Mouse (Mus musculus) heart, embryonic 13.5 days (tissue): ENCODE results near the gene Rxfp1. TPM values are rescaled to one million over a fixed set of nuclear protein-coding genes. Genes with fewer than 3 reads are reported as not detected.

Source experiments
- ATAC-seq: fragments of 200-750 bp; cut with Nextera tagmentation; 2 replicates; pipeline ENCODE4 v1.8.0; 2017; ENCODE audit warnings: moderate TSS enrichment; ENCODE audit not compliant: insufficient number of reproducible peaks, low FRiP score, low TSS enrichment; ENCODE audit errors: extremely low read depth
- H3K27ac ChIP-seq: fragments of 300-500 bp; sonication (generic); replicated peaks from 2 replicates; pipeline ENCODE4 v1.5.1; 2015; ENCODE audit warnings: moderate library complexity, mild to moderate bottlenecking, inconsistent platforms
- H3K27me3 ChIP-seq: fragments of 300-500 bp; sonication (generic); replicated peaks from 2 replicates; pipeline ENCODE4 v1.6.1; 2015; ENCODE audit warnings: mild to moderate bottlenecking, inconsistent platforms
- H3K36me3 ChIP-seq: fragments of 300-500 bp; sonication (generic); 2 replicates; pipeline ENCODE4 v1.6.1; 2015; ENCODE audit warnings: mild to moderate bottlenecking, inconsistent platforms
- H3K4me1 ChIP-seq: fragments of 300-500 bp; sonication (generic); 2 replicates; pipeline ENCODE4 v1.6.1; 2015; ENCODE audit warnings: inconsistent platforms
- H3K4me2 ChIP-seq: fragments of 300-500 bp; sonication (generic); 2 replicates; pipeline ENCODE4 v1.6.1; 2015; ENCODE audit warnings: inconsistent platforms, mild to moderate bottlenecking, moderate library complexity
- H3K4me3 ChIP-seq: fragments of 300-500 bp; sonication (generic); 2 replicates; pipeline ENCODE4 v1.5.1; 2015; ENCODE audit warnings: moderate library complexity, mild to moderate bottlenecking, inconsistent platforms
- H3K9ac ChIP-seq: fragments of 300-500 bp; sonication (generic); 2 replicates; pipeline ENCODE4 v1.6.1; 2015; ENCODE audit warnings: inconsistent platforms, mild to moderate bottlenecking, moderate library complexity
- H3K9me3 ChIP-seq: fragments of 300-500 bp; sonication (generic); 2 replicates; pipeline ENCODE4 v1.6.1; 2016; ENCODE audit warnings: inconsistent platforms
- WGBS: fragments of 180-500 bp; shearing (Covaris S2); methylation state at CpG from one replicate; pipeline ENCODE4 v1.1.7; 2015; ENCODE audit warnings: mixed read lengths; 5-methylcytosine and 5-hydroxymethylcytosine counted together
- polyA plus RNA-seq: library from polyadenylated mRNA; unstranded; fragments of >200 nt; fragmentation: Nextera tagmentation; extraction: Ambion mirVana; gene quantifications from 2 replicates; pipeline ENCODE4 v1.2.1, GENCODE M21; 2015

The Rxfp1 gene
- polyA plus RNA-seq, result 6.4 and 6.6 TPM in 2 replicates

DNA sequence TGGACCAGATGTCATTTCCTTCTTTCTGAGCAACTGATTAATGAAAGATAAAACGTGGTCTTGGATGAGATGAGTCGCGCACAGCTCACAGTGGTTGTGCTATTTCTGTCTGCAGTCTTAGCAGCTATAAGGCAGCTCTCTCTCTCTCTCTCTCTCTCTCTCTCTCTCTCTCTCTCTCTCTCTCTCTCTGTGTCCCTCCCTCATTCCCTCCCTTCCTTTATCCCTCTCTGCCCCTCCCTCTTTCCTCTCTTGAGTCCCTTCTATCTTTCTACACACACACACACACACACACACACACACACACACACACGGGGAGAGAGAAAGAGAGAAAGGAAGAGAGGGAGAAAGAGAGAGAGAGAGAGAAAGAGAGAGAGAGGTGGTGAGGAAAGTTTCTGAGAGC lies at the start of gene Rxfp1:
Gene Rxfp1, minus strand, starts transcription at position 101 of the 400 bp plus-strand sequence.
- peaks cover 7% of the 10 kb centered on the region; the same call in 1 of the 2 replicates for H3K4me1 ChIP-seq
- no peaks in the 10 kb centered on the region for H3K27me3 ChIP-seq
- no peaks in the 10 kb centered on the region for H3K9me3 ChIP-seq
- no peaks in the 10 kb centered on the region for H3K36me3 ChIP-seq
- no peak for ATAC-seq
- 25% methylated on average over 4 of the region's 4 CpGs for WGBS
- peak within 1 kb of the TSS; percentile 30 for H3K4me3 ChIP-seq
- H3K4me2 ChIP-seq, result peak within 1 kb of the TSS; percentile 40
- no peak within 1 kb of the TSS for H3K9ac ChIP-seq
- H3K27ac ChIP-seq, result no peak within 1 kb of the TSS

DNA sequence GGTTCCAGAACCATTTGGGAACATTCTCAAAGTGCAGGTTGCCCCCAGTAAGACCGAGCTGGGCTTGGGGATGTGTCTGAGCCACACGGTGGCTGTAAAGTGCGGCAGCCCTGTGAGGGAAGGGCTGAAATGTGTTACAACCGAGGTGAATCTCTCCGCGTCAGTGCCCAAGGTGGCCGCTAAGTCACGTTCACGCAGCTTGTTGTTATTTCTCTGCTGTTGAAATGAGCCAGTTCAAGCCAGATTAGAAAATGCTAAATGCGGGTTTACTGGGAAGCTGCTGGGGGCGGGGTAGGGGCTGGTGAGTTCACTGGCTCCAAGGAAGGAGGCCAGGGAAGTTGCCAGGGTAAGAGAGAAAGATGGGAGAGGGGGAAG lies 46.7 kb upstream of the Rxfp1 start:
- ATAC-seq, result no peak
- Histone ChIP-seq H3K27ac (peak overlapping the region; percentile 79), H3K9ac (peak overlapping the region; percentile 73), H3K4me3 (peak overlapping the region; percentile 43), H3K4me2 (peak overlapping the region; percentile 70), H3K36me3 (no peaks in the 10 kb centered on the region), H3K27me3 (no peaks in the 10 kb centered on the region), H3K9me3 (no peaks in the 10 kb centered on the region), H3K4me1 (peaks cover 14% of the 10 kb centered on the region)
- WGBS, result 2% methylated on average over 11 of the region's 11 CpGs

DNA sequence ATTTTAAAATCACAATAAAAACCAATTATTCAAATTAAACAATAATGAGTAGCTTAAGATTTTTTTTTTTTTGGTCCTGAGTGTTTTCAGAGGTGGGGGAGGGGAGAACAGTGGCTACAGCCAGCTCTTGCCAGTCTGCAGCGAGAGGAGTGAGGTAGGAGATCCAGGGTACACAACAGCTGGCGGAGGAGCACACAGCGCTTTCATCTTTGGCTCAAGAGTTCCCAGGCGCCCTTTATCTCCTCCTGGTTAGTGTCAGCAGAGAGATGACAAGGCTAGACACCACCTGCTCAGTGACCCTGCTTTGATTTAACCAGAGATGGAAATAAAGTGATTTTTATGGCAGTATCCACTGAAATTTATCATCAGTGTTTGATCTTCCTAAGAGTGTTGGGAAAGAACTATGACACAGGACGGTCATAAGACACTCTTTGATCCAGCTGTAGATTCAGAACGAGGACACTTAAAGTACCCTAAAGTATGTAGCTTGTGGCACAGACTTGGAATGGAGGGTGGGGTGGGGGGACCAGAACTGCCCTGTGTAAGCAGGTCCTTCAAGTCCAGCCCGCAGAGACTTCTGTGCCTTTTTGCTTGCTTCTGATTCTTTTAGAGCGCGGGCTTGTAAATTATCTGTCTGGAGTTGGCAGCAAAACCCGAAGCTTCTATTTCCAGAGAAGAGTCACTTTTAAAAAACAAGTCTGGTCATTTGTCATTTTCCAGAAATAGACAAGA lies 46.1 kb upstream of the Rxfp1 start:
- Histone ChIP-seq H3K36me3 (no peaks in the 10 kb centered on the region), H3K4me2 (peak overlapping the region; percentile 70), H3K9ac (peak overlapping the region; percentile 73), H3K9me3 (no peaks in the 10 kb centered on the region), H3K4me1 (peaks cover 14% of the 10 kb centered on the region), H3K4me3 (peak overlapping the region; percentile 43), H3K27ac (peak overlapping the region; percentile 79), H3K27me3 (no peaks in the 10 kb centered on the region)
- WGBS, result 14% methylated on average over 10 of the region's 10 CpGs
- ATAC-seq, result no peak; the same call in 1 of the 2 replicates

DNA sequence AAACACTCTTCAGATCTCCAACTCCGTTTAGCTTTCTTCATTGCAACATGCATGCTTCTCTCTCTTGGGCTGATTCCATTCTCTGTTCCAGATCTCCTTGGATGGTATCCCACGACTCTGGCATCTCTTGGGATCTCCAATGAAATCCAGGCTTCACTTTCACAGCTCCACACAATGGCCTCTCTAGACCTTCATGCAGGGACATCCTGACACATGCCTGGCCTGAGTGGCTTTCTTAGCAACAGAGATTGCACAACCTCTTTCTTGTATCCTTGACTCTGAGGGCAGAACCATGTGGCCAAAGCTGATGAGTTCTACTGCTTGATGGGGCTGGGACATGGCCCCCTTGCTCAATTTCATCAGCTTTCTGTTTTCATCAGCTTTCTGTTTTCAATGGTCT lies 35.0 kb upstream of the Rxfp1 start:
- H3K27ac ChIP-seq, result no peak overlapping the region
- no peak for ATAC-seq
- H3K4me2 ChIP-seq, result no peak overlapping the region
- no peak overlapping the region for H3K9ac ChIP-seq
- no peaks in the 10 kb centered on the region for H3K4me1 ChIP-seq
- no peak overlapping the region for H3K4me3 ChIP-seq
- no peaks in the 10 kb centered on the region for H3K27me3 ChIP-seq
- H3K9me3 ChIP-seq, result no peaks in the 10 kb centered on the region
- no peaks in the 10 kb centered on the region for H3K36me3 ChIP-seq
- 66% methylated on average over 2 of the region's 2 CpGs for whole genome bisulfite sequencing

DNA sequence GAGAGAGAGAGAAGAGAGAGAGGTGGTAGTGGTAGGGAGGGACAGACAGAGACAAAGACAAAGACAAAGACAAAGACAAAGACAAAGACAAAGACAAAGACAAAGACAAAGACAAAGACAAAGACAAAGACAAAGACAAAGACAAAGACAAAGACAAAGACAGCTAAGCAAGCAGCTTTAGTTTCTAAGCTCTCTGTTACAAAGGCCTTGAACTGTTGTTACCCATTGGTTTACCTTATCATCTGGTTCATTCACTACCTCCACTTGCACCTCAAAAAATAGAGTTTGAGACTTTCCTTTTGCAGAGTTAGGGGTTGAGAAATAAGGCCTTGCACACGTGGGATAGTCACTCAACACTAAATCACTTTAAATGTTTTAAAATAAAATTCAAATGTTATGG lies 16.1 kb upstream of the Rxfp1 start:
- ATAC-seq, result no peak
- Histone ChIP-seq H3K4me2 (no peak overlapping the region), H3K9me3 (no peaks in the 10 kb centered on the region)

DNA sequence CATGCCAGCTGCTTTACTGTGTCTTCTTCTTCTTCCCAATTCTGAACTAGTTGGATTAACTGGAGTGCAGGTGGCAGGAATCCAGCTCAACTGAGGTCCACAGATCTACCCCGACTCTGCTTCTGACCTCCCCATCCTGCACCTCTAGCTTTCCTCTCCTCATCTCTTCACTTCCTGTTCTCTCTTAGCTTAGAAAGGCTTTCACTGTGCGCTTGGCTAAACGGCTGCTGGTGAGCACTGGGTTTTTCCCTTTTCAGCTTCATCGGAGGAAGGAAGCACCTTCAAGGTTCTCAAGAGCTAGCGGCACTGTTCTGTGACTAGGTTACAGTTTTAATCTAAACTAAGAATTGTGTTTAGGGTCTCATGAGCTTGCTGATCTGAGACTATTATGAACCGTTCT lies 8.9 kb upstream of the Rxfp1 start:
- no peaks in the 10 kb centered on the region for H3K9me3 ChIP-seq
- ATAC-seq, result no peak
- WGBS, result 83% methylated on average over 6 of the region's 6 CpGs
- H3K27me3 ChIP-seq, result no peaks in the 10 kb centered on the region
- H3K4me3 ChIP-seq, result no peak overlapping the region
- H3K27ac ChIP-seq, result no peak overlapping the region
- H3K4me2 ChIP-seq, result no peak overlapping the region
- H3K9ac ChIP-seq, result no peak overlapping the region
- no peaks in the 10 kb centered on the region for H3K36me3 ChIP-seq
- peaks cover 4% of the 10 kb centered on the region; the same call in 1 of the 2 replicates for H3K4me1 ChIP-seq

More for the DNA sequence above, 16.1 kb upstream of the Rxfp1 start:
- WGBS, result 65% methylated on average over 1 of the region's 1 CpGs
- no peak overlapping the region for H3K27ac ChIP-seq
- no peaks in the 10 kb centered on the region for H3K36me3 ChIP-seq
- no peak overlapping the region for H3K9ac ChIP-seq
- H3K4me1 ChIP-seq, result no peaks in the 10 kb centered on the region
- no peaks in the 10 kb centered on the region for H3K27me3 ChIP-seq
- H3K4me3 ChIP-seq, result no peak overlapping the region

DNA sequence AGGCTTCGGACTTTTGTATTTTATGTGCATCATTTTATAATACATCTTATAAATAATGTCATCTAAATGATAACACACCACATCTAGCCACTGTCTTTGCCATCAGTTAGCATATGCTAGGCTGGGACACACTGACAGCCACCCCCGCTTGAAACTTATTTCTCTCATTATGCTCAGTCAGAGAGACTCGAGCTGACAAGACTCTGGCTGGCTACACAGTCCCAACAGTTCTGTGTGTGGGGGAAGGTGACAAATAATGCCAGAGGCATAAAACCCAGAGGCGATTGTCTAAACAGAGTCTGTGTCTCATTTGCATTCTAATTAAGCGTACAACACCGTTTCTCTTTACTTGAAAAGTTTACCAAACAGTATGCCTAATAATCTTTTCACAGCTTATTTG lies 7.4 kb upstream of the Rxfp1 start:
- no peak overlapping the region for H3K9ac ChIP-seq
- no peak overlapping the region for H3K4me3 ChIP-seq
- H3K36me3 ChIP-seq, result no peaks in the 10 kb centered on the region
- no peak for ATAC-seq
- peaks cover 4% of the 10 kb centered on the region; the same call in 1 of the 2 replicates for H3K4me1 ChIP-seq
- no peaks in the 10 kb centered on the region for H3K27me3 ChIP-seq
- 71% methylated on average over 6 of the region's 6 CpGs for WGBS
- H3K9me3 ChIP-seq, result no peaks in the 10 kb centered on the region
- H3K4me2 ChIP-seq, result no peak overlapping the region
- H3K27ac ChIP-seq, result no peak overlapping the region

DNA sequence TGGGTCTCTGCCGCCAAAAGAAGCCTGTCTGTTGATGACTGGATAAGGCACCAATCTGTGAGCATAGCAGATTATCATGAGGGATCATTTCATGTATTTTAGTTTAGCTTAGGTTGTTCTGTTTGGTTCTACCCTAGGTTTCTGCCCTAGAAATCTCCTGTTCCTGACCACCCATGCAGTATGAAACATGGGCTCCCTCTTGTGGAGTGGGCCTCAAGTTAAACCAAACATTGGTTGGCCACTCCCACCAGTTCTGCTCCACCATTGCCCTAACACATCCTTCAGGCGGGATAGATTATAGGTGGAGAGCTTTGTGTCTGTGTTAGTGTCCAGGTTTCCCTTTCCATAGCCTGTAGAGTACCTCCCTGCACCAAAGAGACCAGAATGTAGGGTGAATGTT lies 6.7 kb upstream of the Rxfp1 start:
- WGBS, result 68% methylated on average over 2 of the region's 2 CpGs
- H3K9me3 ChIP-seq, result no peaks in the 10 kb centered on the region
- no peak overlapping the region for H3K4me2 ChIP-seq
- H3K4me3 ChIP-seq, result no peak overlapping the region
- H3K36me3 ChIP-seq, result no peaks in the 10 kb centered on the region
- no peak overlapping the region for H3K9ac ChIP-seq
- H3K27ac ChIP-seq, result no peak overlapping the region
- H3K27me3 ChIP-seq, result no peaks in the 10 kb centered on the region
- no peak for ATAC-seq
- H3K4me1 ChIP-seq, result peaks cover 4% of the 10 kb centered on the region; the same call in 1 of the 2 replicates

DNA sequence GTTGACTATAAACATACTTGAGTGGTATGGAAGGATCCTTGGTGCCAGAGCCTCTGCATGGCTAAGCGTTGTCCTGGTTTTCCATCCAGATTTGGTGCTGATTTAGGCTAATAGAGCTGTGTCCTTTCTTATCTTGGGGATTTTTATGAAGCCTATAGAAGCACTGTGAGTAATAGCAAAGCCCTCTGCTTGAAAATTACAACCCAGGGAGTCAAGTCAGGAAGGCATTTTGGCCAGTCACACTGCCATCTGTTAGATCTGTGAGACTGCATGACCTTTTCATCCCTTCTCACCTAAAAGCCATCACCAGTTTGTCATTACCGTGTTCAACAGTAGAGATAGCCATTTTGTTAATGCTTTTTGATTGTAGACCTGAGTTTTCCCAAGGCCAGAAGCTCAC lies 2.7 kb upstream of the Rxfp1 start:
- ATAC-seq, result no peak
- 67% methylated on average over 2 of the region's 2 CpGs for WGBS
- no peak overlapping the region for H3K4me3 ChIP-seq
- H3K9me3 ChIP-seq, result no peaks in the 10 kb centered on the region
- no peaks in the 10 kb centered on the region for H3K36me3 ChIP-seq
- H3K4me1 ChIP-seq, result peaks cover 7% of the 10 kb centered on the region; the same call in 1 of the 2 replicates
- no peaks in the 10 kb centered on the region for H3K27me3 ChIP-seq
- no peak overlapping the region for H3K9ac ChIP-seq
- no peak overlapping the region for H3K27ac ChIP-seq
- no peak overlapping the region for H3K4me2 ChIP-seq

DNA sequence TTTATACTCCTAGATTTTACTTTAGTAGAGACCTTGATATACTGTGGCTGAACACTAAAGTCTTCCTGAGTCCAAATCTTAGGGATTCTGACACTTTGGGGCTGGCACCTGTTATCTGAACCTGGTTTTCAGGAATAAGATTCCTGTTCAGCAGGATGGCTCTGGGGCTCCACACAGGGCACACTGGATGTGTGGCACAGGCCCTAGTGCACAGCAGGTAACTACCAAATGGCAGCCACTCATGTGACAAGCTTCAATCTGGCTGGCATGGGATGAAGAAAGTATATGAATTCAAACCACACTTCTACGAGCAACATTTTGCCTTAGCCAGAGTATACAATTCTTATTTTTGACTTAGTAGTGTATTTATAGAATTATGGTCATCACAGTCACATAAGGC lies 771 bp upstream of the Rxfp1 start:
- Histone ChIP-seq H3K27me3 (no peaks in the 10 kb centered on the region), H3K9me3 (no peaks in the 10 kb centered on the region), H3K27ac (no peak overlapping the region), H3K4me2 (no peak overlapping the region), H3K4me3 (no peak overlapping the region), H3K36me3 (no peaks in the 10 kb centered on the region), H3K4me1 (peaks cover 7% of the 10 kb centered on the region; the same call in 1 of the 2 replicates), H3K9ac (no peak overlapping the region)
- ATAC-seq, result no peak
- WGBS, result 73% methylated on average over 1 of the region's 1 CpGs

DNA sequence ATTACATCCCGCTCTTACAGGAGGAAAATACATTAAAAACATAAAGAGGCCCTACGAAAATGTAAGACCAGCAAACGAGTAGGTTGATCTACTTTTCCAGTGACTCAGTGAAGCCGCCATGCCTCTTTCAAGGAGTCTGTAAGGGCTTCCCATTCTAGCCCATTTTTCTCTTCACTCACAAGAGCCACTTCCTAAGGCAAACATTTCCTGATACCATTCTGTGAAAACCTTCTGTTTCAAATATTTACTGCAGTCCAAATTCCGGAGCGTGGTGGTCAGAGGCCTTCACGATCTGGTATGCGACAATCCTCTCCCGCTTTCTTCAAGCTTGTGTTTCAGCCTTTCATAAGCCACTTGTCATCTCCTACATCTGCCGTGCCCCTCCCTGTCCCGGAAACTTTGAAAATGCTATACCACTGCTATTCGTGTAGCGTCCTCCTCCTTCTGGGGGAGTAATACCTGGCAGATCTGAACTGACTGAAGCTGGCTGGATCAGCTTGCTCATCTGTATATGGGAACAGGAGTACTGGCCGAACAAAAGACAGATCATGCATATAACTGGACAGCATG lies 11.1 kb downstream of the Rxfp1 start:
- Histone ChIP-seq H3K36me3 (no peaks in the 10 kb centered on the region), H3K9ac (no peak overlapping the region), H3K27ac (no peak overlapping the region), H3K9me3 (no peaks in the 10 kb centered on the region), H3K4me1 (no peaks in the 10 kb centered on the region), H3K4me2 (no peak overlapping the region), H3K27me3 (no peaks in the 10 kb centered on the region), H3K4me3 (no peak overlapping the region)
- WGBS, result 68% methylated on average over 14 of the region's 14 CpGs
- ATAC-seq, result no peak
